Mouse (Mus musculus): ENCODE measurements around the gene Tns2.
"Not testable (repeated sequence)": the region's sequence is repeated elsewhere in the genome, so short reads cannot be mapped to it uniquely, and the experiment has no call there.

Gene Tns2

DNA sequence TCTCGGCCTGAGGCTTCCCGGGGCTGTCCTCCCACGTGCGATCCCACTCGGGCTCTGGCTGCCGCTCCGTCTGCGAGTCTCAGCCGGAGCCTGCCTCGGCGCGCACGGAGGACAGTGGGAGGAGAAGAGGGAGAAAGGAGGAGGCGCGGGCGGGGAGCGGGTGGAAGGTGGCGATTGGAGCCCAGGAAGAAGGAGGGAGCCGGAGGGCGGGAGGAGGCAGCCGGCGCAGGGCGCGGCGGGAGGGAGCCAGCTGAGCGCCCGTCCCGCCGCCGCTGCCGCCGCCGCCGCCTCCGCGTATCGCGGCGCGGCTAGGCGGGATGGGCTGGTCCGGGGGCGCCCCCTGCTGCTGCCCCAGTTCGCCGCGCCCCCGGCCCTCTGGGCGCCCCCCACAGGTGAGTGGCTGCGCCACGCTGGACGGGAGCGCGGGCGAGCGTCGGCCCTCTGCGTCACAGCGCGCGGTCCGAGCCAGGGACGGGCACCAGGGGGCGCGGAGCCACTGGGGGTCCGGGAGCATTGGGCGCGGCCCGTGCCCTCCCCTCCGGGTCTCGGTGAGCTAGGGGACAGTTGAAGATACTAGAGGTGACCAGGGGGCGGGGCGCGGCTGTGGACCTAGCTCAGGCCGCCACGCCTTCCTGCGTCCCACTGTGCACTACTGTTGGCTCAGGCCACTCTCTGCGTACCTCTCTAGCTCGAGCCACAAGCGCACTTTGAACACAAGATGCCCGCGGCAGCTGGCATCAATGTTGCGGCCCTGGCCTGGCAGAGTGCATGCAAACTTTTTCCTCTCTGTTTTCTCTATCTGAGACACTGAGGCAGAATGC lies at the start of gene Tns2:
Tns2 (plus strand) TSS at position 253 of the 821 bp plus-strand sequence.
- peak; percentile 73 for DNase-seq (ENCODE audit: low read depth, low spot score)

- peak; percentile 78 for DNase-seq (ENCODE audit: low read depth, low spot score)
These were observed 48.1 kb upstream of the Tns2 start for GRCm38 (mm10) chr15:102051920-102052683.

- no peak for DNase-seq (ENCODE audit: low read depth, low spot score)
These were observed 43.6 kb upstream of the Tns2 start for GRCm38 (mm10) chr15:102056495-102057174.

DNA sequence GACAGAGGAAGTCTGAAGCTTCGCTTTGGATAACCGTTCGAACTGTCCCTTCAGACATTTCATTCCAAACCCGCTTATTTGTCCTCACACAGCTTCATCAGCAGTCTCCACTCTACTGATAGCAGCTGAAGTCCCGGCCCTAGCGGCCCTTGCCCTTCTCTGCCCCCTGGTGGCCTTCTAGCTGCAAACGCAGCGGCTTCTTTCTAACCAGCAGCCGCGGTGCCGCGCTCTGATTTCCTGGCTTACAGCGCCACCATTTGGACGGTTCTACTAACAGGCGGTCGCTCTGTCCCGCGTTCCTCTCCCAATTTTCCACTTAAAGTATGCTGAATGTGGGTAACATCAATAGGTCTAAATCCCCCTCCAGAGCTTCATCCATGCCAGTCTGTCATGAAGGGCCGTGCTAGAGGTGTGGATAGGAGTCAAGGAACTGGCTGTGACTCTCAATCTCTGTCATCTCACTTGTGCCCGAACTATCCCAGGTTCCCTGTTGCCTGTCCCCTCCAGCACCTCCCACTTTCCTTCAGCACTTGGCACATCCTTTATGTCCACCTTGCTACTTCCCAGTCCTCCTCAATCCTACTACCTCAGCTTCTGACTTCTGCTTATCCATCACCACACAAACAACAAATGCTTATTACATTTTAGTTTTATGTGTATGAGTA lies 34.4 kb upstream of the Tns2 start:
- DNase-seq (ENCODE audit: low read depth, low spot score) = peak; percentile 94

DNA sequence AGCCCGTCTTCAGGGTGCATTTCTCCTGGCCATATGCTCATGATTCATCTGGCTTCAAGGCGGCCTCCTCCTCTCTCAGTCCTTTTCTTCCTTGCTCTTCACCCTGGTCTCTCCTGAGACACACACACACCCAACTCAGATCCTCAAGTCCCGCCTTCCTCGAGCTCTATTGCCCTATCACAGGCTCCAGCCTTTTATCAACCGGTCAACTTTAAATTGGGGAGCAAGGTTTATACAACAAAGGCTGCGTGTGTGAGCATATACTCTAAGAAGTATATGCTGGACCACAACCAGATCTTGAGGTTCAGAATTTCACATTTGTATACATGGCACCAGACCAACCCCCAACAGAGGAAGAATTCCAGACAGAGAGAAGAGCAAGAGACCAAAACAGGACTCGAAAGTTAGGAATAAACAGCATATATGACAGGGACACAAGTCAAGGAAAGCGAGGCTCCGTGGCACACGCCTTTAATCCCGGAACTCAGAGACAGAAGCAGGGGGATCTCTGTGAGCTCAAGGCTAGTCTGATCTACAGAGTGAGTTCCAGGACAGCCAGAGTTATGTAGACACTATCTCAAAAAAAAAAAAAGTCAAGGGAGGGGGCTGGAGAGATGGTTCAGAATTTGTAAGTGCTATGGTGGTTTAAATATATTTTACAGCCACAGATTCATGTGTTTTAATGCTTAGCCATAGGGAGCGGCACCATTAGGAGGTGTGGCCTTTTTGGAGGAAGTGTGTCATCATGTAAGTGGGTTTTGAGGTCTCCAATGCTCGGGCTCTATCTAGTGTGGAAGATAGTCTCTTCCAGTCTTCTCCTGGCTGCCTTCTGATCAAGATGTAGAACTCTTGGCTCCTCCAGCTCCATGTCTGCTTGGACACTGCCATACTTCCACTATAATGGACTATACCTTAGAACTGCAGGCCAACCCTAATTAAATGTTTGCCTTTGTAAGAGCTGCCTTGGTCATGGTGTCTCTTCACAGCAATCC lies 29.4 kb upstream of the Tns2 start:
- DNase-seq (ENCODE audit: low read depth, low spot score) = no peak

- no peak for DNase-seq (ENCODE audit: low read depth, low spot score)
These were observed 27.2 kb upstream of the Tns2 start for GRCm38 (mm10) chr15:102072963-102073558.

- peak; percentile 100 for DNase-seq (ENCODE audit: low read depth, low spot score)
These were observed 26.6 kb upstream of the Tns2 start, which contains the start of gene Eif4b for GRCm38 (mm10) chr15:102073559-102074069. Gene Eif4b, plus strand, starts transcription at chr15:102073773.

- DNase-seq (ENCODE audit: low read depth, low spot score) = peak; percentile 72
These were observed 26.0 kb upstream of the Tns2 start for GRCm38 (mm10) chr15:102074070-102074731.

DNA sequence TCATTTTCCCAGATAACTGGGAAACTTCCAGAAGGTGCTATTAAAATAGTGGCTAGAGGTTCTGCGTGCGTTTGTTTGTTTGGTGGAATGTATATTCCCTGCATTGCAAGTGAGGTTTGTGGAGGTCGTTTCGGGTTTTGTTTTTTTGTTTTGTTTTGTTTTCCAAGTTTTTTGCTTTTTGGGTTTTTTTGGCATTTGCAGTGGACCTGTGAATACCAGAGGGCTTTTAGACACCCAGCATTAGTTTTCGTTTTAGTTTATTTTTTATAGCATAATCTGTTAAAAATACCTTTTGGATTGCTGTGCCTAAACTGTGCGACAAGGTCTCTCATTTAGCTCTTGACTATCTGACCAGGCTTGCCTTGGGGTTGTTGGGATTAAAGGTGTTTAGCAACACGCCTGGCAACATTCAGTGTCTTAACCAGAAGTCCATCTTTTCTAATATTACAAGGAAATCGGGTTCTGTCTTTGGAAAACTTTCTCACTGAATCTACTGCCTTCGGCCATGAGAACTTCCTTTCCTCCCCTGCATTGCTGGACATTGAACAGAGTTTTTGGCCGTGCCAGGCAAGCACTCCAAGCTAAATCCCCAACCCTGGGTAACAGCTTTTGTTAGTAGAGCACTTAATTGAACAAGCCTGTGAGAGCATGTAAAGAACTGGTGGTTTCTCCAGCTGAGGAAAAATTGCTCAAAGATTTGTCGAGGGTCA lies 25.2 kb upstream of the Tns2 start:
- no peak for DNase-seq (ENCODE audit: low read depth, low spot score)

DNA sequence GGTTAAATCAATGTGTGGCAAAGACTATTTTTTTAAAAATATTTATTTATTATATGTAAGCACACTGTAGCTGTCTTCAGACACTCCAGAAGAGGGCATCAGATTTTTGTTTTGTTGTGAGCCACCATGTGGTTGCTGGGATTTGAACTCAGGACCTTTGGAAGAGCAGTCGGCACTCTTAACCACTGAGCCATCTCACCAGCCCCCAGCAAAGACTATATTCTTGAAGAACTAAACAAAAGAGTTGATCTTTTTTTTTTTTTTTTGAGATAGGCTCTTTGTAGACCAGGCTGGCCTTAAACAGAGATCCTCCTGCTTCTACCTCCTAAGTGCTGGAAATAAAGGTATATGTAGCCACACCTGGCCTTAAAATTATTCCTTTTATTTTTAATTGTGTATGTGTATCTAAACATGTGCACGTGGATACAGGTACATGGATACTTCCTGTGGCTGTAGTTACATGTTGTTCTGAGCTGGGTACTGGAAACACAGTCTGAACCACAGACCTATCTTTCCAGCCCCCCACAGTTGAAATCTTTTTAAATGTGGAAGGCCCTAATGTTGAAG lies 23.0 kb upstream of the Tns2 start:
- DNase-seq (ENCODE audit: low read depth, low spot score) = no peak

DNA sequence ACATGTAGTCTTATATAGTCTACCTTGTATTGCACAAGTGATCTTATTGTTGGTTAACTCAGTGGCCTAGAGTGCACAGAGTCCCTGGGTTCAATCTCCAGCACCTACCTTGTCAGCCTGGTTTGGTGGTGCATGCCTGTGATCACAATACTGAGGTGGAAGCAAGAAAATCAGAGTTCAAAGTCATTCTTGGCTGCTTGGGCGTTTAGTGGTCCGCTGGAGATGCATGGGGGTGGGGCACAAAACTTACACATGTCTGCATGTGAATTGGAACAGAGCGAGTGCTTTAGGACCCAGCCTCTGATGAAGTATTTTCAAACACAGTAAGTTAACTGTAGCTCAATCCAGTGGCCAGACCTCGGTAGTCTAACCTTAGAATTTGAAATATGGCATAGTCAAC lies 21.0 kb upstream of the Tns2 start:
- no peak for DNase-seq (ENCODE audit: low read depth, low spot score)

DNA sequence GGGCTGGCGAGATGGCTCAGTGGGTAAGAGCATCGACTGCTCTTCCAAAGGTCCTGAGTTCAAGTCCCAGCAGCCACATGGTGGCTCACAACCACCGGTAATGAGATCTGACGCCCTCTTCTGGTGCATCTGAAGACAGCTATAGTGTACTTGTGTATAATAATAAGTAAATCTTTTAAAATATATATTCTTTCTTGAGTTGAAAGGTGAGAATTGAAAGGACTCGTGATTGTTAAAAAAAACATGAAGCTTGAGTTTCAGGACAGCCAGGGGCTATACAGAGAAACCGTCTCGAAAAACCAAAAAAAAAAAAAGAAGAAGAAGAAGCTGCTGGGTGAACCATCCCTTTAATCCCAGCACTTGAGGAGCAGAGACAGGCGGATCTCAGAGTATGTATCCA lies 20.3 kb upstream of the Tns2 start:
- DNase-seq (ENCODE audit: low read depth, low spot score) = not testable (repeated sequence)

GRCm38 (mm10) chr15:102080429-102080828 lies 19.8 kb upstream of the Tns2 start:
- DNase-seq (ENCODE audit: low read depth, low spot score) = no peak

GRCm38 (mm10) chr15:102082148-102082547 lies 18.1 kb upstream of the Tns2 start:
- DNase-seq (ENCODE audit: low read depth, low spot score) = no peak

DNA sequence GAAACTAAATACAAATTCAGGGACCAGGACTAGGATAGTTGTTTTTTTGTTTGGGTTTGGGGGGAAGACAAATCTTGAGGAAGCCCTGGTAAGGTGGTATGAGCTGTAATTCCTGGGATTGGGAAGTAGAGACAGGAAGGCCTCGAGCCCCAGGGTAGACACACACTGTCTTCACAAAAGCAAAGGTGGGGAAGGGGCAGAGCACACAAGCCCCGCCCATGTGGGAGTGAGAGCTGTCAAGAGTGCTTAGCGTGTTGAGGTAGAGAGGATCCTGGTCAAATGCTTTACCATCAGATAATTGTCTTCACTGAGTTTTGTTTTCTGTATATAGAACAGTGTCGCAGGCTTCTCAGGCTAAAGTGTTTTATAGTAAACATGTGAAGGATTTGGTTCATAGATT lies 17.2 kb upstream of the Tns2 start:
- no peak for DNase-seq (ENCODE audit: low read depth, low spot score)

- no peak for DNase-seq (ENCODE audit: low read depth, low spot score)
These were observed 10.2 kb upstream of the Tns2 start for GRCm38 (mm10) chr15:102089914-102090585.

DNA sequence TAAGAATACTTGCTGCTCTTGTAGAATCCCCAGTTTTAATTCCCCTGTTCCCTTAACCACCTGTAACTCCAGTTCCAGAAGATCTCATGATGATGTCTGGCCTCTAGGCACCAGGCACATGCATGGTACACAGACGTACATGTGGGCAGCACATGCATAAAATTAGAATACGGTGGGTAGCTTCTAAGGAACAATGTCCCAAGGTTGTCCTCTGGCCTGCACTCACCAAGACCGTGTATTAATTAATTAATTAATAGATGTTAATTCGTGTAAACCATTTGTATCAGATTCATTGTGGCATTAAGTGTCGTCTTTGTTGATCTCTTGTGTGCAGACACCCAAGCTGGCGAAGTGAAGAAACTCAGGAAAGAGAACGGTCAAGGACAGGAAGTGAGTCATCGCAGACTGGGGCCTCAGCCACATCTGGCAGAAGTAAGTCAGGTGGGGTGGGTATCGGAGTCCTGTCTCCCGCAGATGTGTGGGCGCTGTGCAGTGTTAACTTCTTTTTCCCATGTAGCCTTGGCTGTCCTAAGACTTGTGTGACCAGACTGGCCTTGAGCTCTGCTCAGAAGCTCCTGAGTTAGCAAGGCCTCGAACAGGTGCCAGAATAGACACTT lies 9.0 kb upstream of the Tns2 start:
- no peak for DNase-seq (ENCODE audit: low read depth, low spot score)
